Mouse (Mus musculus): ENCODE measurements at regions not wholly inside any gene's neighbourhood (a gene's known extent, or its start where the extent isn't known, plus 50 kb on each side); places are given as distances from the start of the nearest gene placed in this dataset.

DNA sequence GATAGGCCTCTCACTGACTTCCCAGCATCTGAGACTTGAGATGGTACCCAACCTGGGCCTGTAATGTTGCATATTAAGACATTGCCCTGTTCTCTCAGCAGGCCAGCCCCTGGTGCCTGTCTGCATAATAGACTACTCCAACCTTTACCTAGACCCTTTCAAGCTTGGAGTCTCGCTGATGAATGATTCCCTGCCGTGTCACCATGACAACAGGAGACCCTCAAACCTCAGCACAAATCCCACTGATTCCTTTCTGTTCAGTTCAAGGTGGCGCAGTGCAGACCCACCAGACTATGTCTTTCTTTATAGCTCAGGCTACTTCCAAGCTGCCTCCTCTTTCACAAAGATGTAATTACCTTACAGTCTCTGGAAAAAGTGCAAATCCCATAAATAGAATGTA, 172.0 kb downstream of the Dcdc2c start:
- no peak for DNase-seq (ENCODE audit: extremely low spot score in 1 of 2, low spot score in 1 of 2)

DNA sequence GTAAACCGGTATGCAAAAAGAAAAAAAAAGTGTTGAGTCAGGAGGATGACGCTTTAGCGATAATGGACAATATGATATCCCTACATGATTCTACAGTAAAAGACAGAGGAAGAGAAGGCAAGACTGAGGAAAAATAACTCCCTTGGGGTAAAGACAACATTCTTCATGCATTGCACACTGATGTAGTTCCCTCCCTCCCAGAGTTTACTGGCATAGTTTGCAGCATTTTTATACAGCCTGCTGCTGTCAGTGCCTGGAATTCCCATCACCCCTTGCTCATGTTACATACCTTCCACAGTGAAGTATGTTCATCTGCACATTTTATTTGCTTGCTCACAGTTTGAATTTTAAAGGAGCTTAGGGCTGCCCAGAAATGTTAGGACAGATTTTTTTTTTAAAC, 174.2 kb downstream of the Dcdc2c start:
- DNase-seq (ENCODE audit: extremely low spot score in 1 of 2, low spot score in 1 of 2): no peak

DNA sequence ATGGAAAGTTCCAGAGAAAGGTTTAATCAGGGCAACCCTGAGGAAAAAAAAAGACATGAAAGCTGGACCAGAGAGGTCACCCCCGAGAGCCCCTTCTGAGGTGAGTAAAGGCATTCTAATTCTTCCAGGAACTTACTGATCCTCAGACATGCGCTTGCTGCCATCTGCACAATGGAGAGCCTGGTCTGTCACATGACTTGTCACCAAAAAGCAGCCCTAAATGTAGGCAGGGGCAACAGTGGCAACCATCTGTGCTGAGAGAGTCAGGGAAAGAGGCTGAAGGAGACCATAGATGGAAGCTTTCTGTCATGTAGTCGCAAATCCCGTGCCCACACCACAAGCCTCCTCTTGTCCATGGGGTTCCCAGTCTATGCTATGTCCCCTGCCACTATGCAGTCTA, 174.8 kb downstream of the Dcdc2c start:
- DNase-seq (ENCODE audit: extremely low spot score in 1 of 2, low spot score in 1 of 2): no peak

DNA sequence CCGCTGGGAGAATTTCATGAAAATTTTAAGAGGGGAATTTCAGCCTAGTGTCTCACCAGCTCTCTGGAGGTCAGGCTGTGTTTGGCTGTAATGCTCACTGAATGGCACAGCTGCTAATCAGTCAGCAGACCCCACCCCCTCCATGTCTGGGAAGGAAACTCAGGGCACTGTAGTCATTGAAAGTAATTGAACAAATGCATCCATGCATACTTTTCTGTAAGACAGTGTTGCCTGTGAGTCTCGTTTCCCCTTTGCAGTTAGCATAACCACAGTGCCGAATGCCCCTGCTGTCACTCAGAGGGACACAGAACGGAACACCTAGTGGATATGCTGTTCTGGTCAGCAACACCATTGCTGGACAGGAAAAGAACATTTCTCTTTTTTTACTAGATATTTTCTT, 175.4 kb downstream of the Dcdc2c start:
- no peak for DNase-seq (ENCODE audit: extremely low spot score in 1 of 2, low spot score in 1 of 2)

DNA sequence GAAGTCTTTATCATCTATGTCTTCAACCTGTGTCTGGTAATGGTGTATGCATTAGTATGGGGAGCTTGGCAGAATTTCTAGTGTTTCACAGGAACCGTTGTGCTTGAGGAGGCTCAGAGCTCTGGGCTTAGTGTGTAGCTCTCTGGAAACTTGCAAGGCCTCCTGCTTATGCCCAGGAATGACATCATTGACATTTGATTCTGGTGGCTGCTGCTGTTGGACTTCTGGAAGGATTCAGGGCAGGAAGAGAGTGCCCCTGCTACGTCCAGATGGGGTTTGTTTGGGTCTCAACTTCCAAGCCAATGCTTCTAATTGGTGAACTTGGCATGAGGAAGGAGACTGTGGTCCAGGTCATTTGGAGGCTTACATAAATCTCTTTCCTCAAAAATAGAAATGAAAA, 186.9 kb downstream of the Dcdc2c start:
- no peak for DNase-seq (ENCODE audit: extremely low spot score in 1 of 2, low spot score in 1 of 2)

DNA sequence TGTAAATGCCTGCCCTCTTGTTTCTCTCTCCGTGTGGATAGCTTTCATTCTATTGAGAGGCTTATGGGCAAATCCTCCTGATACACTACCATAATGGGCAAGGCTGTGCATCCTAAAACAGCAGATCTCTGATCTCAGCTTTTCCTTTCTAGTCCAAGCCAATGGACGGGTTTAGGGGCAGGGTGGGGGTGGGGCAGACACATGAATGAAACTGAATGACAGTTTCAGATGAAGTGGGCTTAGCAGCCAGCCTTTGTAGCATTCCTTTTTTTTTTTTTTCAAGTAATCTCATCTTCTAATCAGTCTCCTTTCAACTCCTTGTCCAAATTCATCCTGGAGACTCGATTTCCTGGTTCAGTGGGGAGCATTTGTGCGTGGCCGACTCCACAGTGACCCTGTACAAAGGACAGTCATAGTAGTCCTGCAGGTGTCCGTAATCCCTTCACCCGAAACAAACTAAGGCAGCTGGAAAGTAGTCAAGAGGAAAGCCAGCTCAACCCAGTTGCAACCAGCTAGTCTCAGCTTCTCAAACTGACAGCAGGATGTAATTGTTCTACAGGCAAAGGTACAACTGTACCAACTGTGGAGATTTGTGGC, 193.4 kb downstream of the Dcdc2c start:
- DNase-seq (ENCODE audit: extremely low spot score in 1 of 2, low spot score in 1 of 2): no peak

DNA sequence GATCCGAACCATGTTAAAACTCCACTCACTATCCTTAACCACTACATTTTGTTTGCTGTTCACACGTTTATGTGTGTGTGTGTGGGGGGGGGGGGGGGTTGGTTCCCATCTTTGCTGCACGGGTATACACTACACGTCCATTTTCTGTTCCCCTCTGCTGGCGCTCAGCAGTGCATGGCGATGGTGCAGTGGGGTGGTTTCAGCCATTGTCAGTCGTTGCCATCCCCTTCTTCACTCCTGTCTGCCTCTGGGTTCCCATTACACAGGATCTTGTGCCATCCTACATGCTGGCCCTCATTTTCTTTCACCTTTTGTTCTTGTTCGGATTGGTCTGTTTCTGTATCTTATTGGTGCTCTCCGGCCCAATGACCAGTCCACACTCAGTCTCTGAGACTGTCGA, 194.4 kb downstream of the Dcdc2c start:
- no peak for DNase-seq (ENCODE audit: extremely low spot score in 1 of 2, low spot score in 1 of 2)

DNA sequence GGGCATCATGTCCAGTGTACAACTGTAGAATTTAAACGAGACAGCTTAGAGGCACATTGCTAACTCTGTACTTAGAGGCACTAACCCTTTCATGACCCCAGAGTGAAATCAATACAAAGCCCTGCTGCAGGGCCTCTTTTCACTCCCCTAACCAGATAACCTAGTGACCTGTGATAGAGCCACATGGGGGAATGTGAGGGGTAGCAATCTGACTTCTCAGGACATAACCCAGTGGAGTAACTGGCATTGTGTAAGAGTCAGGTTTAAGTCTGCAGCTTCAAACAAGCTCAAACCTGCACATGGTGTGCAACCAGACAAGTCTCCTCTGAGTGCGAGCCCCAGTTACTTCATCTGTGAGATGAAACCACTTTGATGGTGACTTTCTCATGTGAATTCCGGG, 199.1 kb downstream of the Dcdc2c start:
- no peak for DNase-seq (ENCODE audit: extremely low spot score in 1 of 2, low spot score in 1 of 2)

DNA sequence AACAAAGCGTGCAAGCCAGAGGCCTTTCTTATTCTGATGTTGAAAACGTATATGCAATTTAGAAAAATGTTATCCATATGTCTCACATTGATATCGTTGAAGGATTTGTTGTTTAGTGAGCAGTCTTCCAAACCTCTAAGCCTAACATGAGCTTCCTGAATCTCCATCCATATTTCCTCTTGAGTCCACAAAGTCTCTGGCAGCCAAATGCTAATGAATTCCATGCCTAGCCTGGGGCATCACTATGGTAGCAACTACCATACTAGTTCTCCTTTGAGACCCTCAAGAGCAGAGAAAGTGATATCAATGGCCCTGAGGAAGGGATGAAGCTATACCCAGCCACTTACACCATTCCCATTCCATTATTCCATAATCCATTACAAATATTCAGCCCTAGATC, 199.6 kb downstream of the Dcdc2c start:
- DNase-seq (ENCODE audit: extremely low spot score in 1 of 2, low spot score in 1 of 2): no peak

DNA sequence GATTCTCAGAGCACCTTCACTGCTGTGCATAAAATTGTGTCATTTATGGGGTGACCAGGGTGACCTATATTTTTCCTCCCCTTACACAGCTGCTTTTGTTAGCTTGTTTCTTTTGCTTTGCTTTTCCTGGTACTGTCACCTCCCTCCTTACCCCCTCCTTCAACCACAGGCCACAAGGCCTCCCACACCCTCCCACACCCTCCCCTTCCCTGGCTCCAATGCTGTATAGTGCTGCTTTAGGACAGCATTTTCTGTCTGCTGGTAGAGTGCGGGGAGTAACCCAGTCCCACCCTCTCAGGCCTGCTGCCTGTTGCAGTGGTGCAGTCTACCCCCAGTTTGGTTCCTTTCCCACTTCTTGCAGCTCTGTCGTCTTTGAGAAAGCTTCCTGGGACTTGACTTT, 209.5 kb downstream of the Dcdc2c start:
- DNase-seq (ENCODE audit: extremely low spot score in 1 of 2, low spot score in 1 of 2): no peak

DNA sequence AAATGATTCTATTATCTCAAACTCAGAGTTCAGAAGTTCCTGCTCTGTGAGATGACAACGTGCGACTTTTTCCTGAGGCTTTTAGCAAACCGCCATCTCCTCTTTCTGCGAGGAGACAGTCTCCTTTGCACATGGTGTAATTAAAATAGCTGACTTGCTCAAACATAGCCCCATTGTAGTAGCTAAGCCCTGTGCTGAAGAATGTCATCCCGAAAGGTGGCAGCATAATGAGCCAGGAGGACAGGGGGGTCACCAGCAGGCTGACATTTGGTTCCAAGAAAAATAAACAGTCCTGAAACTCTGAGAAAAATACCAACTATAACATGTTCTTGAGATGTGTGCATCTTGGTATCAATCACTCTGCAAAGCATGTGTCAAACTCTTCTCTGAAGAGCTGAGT, 219.6 kb downstream of the Dcdc2c start:
- DNase-seq (ENCODE audit: extremely low spot score in 1 of 2, low spot score in 1 of 2): no peak

DNA sequence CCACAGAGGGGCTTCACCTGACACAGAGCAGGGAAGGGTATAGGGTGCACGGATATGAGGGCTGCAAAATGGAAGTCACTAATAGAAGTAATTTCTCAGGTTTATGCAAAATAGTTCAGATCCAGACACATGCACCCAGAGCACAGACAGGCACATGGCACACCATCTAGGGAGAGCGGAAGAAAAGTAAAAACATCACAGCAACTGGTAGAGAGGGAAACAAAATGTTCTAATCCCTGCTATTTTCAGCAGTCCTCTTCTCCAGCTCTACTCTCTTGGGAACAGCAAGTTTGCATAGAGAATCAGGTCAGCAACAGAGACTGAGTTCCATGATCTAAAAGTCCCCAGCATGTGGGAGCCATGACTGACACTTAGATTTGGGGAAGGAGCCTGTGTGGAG, 220.4 kb downstream of the Dcdc2c start:
- peak in 1 of 2 experiments; percentile 11 for DNase-seq (ENCODE audit: extremely low spot score in 1 of 2, low spot score in 1 of 2)

DNA sequence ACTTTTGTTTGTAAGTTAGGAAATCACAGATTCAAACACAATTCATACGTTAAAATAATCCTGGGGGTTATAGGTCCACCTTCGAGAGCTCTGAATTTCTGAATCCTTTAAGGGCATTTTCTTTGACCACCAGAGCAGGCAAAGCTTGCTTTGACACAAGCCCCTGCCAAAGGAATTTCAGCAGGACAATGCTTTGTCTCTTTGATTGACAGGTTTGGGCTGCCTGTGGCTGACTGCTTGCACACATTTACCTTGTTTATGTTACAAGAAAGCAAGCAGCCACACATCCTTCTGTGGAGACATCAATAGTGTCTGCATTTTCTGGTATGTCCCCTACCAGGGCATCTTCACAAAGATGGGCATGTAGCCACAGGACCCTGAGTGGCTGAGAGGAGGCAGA, 228.5 kb downstream of the Dcdc2c start:
- DNase-seq (ENCODE audit: extremely low spot score in 1 of 2, low spot score in 1 of 2): no peak

DNA sequence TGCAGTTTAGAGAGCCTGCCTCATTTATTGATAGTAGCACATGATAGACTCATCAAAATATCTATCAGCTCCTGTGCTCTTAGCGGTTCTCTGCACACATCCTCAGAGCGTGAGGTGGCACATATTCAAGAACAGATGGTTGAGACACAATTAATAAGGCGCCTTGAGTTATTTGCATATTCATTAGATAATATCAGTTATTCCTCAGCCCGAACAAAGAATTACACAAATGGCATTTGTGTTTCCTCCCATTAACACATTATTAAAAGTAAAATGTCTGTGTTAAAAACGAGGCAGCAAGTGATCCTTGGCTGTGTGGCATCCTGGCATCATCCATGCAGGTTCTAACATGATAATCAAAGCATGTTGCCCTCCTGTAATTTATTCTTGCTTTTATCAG, 243.0 kb downstream of the Dcdc2c start:
- peak in 1 of 2 experiments; percentile 1 for DNase-seq (ENCODE audit: extremely low spot score in 1 of 2, low spot score in 1 of 2)

DNA sequence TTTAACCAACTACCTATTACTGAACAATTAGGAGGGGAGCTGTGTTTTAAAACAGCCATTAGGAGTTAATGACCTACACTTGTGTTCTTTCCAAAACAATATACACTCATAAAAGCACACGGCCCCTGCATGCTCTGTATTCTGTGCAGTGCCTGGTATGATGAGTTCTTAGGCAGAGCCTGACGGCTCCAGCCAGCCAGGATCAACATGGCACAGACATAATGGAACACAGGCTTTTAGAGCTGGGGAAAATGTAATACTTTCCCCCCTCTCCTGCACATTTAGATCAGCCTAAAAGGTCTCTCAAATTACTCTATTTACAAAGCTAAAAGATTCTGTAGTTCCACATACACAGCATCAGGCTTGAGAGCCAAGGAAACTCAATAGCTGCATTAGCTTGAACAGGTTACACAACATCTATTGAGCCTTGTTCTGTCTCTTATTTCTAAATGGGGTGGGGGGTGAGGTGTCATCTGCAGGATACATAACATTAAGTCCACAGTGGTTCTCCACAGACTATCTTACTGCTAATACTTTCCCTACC, 250.1 kb downstream of the Dcdc2c start:
- DNase-seq (ENCODE audit: extremely low spot score in 1 of 2, low spot score in 1 of 2): no peak

DNA sequence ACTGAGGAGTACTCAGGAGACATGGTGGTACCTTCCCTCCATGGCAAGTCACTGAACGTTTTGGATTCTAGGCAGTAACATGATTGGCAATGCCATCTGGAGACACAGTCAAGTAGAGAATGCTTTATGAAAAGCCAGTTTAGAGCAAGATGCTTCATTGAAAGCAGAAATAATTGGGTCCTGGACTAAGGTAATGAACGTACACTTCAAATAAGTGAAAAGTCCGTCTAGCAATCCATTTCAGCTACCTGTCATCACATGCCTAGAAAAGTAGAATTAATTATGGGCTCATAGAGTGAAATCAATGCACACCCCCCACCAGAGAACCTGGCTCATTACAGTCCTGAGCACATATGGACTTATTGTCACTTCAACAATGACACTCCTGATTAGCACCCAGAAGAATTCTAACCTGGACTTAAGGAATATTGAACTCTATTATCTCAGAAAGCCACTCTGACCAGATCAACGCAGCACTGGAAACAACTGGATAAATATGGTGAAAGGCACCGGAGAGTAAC, 263.8 kb downstream of the Dcdc2c start:
- DNase-seq (ENCODE audit: extremely low spot score in 1 of 2, low spot score in 1 of 2): no peak

DNA sequence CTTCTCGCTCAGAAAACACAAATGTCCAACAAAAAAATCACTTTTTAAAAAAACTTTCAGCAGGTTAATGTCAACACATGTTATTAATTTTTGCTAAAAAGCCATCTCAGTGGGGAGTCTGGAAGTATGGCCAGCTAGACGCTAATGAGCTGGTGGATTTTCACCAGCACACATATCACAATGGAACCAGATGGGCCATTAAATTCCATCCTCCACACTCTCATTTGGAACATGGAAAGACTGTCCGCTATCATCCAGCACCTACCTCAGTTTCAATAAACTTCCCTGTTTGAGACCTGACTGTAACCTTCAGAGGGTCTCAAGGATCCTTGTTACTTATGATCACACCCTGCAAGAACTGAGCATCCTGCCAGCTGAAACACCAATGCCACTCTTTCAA, 296.7 kb downstream of the Dcdc2c start:
- DNase-seq (ENCODE audit: extremely low spot score in 1 of 2, low spot score in 1 of 2): no peak

DNA sequence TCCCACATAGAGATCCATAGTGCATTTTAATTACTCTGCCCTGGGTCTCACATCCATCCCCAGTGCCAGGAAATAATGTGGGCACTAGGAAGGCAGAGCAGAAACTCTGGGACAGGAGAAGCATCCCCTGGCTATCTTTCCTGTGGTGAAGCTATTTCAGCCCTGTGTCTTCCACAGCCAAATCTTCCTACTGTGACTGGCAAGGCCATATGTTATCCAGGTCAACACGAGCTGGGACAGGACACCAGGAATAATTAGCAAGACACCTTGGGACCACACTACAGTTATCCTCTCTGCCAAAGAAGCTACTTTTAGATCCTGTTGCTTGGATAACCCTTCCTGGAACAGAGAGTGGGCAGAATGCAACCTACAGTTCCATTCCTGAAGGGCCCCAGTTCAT, 301.7 kb downstream of the Dcdc2c start:
- no peak for DNase-seq (ENCODE audit: extremely low spot score in 1 of 2, low spot score in 1 of 2)

DNA sequence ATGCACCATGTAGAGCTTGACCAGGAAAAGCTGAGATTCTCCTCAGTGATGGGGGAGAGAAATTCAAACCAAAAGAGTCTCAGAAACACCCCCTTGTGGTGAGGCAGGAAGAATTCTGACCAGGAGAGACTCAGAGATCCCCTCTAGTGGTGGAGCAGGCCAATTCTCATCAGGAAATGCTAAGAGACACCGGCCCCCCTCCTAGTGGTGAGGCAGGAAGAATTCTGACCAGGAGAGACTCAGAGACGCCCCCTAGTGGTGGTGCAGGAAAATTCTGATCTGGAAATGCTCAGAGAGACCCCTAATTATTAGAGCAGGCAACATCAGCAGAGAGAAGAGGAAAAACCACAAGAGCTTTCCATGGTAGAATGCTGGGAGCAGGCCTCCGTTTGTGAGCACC, 303.4 kb downstream of the Dcdc2c start:
- DNase-seq (ENCODE audit: extremely low spot score in 1 of 2, low spot score in 1 of 2): peak; percentile 51 to 71

DNA sequence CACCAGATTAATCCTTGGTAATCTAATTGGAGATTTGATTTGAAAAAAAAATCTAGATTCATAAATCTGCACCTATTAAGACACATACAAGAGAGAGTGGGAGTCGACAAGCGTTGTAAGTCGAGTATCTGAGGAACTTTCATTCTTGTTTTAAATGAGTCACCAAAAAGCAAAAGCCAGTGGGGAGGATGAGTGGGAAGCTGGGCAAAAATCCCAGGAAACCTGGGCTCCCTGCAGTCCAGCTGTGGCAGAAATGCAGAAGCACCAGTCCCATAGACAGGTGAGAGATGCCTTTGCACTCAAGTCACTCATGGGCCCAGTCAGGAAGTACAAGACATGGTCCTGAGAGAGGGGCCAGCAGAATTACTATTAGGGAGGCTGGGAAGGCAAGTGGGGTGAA, 303.9 kb downstream of the Dcdc2c start:
- peak in 1 of 2 experiments; percentile 53 for DNase-seq (ENCODE audit: extremely low spot score in 1 of 2, low spot score in 1 of 2)

DNA sequence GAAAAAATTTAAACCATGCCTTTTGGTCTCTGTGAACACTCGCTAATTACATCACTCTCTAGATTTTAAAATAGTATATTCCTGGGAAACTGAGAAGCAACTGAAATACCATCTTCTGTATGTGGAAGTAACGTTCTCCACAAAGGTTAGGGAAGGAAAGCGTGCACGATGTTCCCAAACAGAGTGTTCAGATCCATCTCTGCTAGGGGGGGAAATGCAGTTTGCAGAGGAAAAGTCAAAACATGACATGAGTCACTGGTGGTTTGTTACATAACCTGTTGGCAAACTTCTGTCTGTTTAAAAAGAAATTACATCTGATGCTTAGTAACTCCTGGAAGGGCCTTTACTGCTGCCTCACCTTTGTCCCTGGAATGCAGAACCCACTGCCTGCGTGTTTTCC, 314.2 kb downstream of the Dcdc2c start:
- DNase-seq (ENCODE audit: extremely low spot score in 1 of 2, low spot score in 1 of 2): peak; percentile 61 to 63

DNA sequence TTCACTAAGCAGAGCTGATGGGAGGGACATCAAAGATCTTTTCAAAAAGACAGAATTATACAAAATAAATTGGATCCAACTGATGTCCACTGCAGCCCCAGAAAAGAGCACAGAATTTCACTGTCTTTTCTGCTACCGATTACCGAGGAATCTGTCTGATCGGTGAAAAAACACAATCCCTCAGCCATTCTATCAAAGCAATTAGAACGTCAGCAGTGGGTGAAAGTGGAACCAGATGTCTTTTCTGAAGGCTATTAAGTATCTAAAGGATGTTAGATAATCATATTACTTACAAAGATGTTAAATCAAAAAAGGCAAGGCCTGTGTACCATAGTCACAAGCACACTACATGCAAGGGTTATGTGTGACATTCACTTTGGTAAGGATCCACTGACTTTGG, 315.2 kb downstream of the Dcdc2c start:
- DNase-seq (ENCODE audit: extremely low spot score in 1 of 2, low spot score in 1 of 2): no peak

DNA sequence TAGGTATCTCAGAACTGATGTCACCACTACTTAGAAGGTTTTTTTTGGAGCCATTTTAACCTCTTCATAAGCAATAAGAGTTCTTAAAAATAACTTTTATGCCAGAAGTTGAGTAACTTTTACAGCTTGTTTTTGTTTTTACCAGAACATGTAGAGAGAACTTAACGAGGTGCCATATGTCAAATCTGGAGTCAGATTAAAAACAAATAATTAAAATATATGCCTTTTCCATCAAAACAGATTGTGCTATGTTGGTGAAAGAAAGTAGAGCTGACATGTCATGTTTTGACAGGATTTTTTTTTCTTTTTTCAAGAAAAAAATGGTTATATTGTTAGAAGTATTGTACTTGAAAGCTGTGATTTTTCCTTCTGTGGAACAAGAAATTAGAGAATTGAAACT, 349.4 kb downstream of the Dcdc2c start:
- no peak for DNase-seq (ENCODE audit: extremely low spot score in 1 of 2, low spot score in 1 of 2)
